Mouse (Mus musculus) ES-E14 (cell line): Measurements from ENCODE around the gene Echdc3. TPM values are rescaled to one million over a fixed set of nuclear protein-coding genes. Genes with fewer than 3 reads are reported as not detected.

Source experiments
- DNase-seq: peaks from one replicate; pipeline ENCODE4 v3.0.0-alpha.2; 2013; ENCODE audit warnings: low read depth, low spot score
- H3K27ac ChIP-seq: 2 replicates; pipeline ENCODE4 v1.5.1; 2012; ENCODE audit warnings: low read depth, mild to moderate bottlenecking, low read length, moderate library complexity, mixed read lengths; ENCODE audit not compliant: poor library complexity, insufficient read depth, severe bottlenecking
- H3K36me3 ChIP-seq: 2 replicates; pipeline ENCODE4 v1.6.1; 2012; ENCODE audit warnings: mild to moderate bottlenecking, low read length, moderate library complexity, mixed read lengths; ENCODE audit not compliant: control insufficient read depth, poor library complexity, insufficient read depth, severe bottlenecking
- H3K4me1 ChIP-seq, 2 experiments: fragments of 150-350 bp in 1 of 2; sonication (generic) in 1 of 2; 2 replicates each; pipeline ENCODE4 v1.6.1; 2012; ENCODE audit warnings: low read length in 2 of 2, mild to moderate bottlenecking in 1 of 2, mixed read lengths in 1 of 2; ENCODE audit not compliant: control insufficient read depth in 2 of 2, insufficient read depth in 2 of 2, poor library complexity in 1 of 2
- H3K4me3 ChIP-seq, 2 experiments: fragments of 150-350 bp in 1 of 2; sonication (generic) in 1 of 2; 2 replicates each; pipeline ENCODE4 v1.5.1; 2012; ENCODE audit warnings: low read length in 2 of 2, low read depth in 1 of 2, mild to moderate bottlenecking in 1 of 2, mixed read lengths in 1 of 2; ENCODE audit not compliant: insufficient read depth in 1 of 2, poor library complexity in 1 of 2, severe bottlenecking in 1 of 2
- H3K9ac ChIP-seq: 2 replicates; pipeline ENCODE4 v1.6.1; 2012; ENCODE audit warnings: low read depth, mild to moderate bottlenecking, low read length, mixed read lengths; ENCODE audit not compliant: poor library complexity, insufficient read depth, severe bottlenecking
- H3K9me3 ChIP-seq: fragments of 150-350 bp; sonication (generic); 2 replicates; pipeline ENCODE4 v1.6.1; 2012; ENCODE audit warnings: low read depth, mild to moderate bottlenecking, low read length; ENCODE audit not compliant: control insufficient read depth, insufficient read depth
- CHD2 ChIP-seq: IDR thresholded peaks from 2 replicates; pipeline ENCODE4 v1.6.1; 2014; ENCODE audit warnings: mild to moderate bottlenecking, low read depth, low read length, inconsistent platforms
- HCFC1 ChIP-seq: IDR thresholded peaks from 2 replicates; pipeline ENCODE4 v1.6.1; 2012; ENCODE audit warnings: low read length, inconsistent platforms, borderline replicate concordance; ENCODE audit not compliant: insufficient read depth
- MAFK ChIP-seq: IDR thresholded peaks from 2 replicates; pipeline ENCODE4 v1.6.1; 2014; ENCODE audit warnings: mild to moderate bottlenecking, low read depth, low read length, inconsistent platforms; ENCODE audit not compliant: insufficient read depth
- ZC3H11A ChIP-seq: IDR thresholded peaks from 2 replicates; pipeline ENCODE4 v1.6.1; 2012; ENCODE audit warnings: low read depth, mild to moderate bottlenecking, inconsistent platforms, low read length, borderline replicate concordance
- ZNF384 ChIP-seq: IDR thresholded peaks from 2 replicates; pipeline ENCODE4 v1.6.1; 2012; ENCODE audit warnings: low read depth, low read length, inconsistent platforms
- in situ Hi-C, 2 experiments: fragments of 600-800 bp; cut with MboI; formaldehyde crosslinking; loops; one replicate each; pipeline ENCODE4 v1.15.1; 2025; ENCODE audit warnings: low sequenced_read_pairs in 2 of 2, inconsistent platforms in 1 of 2; ENCODE audit not compliant: unreplicated experiment in 2 of 2
- total RNA-seq: library from RNA; depleted of rRNA; stranded (reverse); fragments of 300-350 nt; gene quantifications from 2 replicates; pipeline ENCODE4 v1.2.3, GENCODE M21; 2012

Echdc3 gene
- total RNA-seq, 1 experiment, result 2.0 TPM

DNA sequence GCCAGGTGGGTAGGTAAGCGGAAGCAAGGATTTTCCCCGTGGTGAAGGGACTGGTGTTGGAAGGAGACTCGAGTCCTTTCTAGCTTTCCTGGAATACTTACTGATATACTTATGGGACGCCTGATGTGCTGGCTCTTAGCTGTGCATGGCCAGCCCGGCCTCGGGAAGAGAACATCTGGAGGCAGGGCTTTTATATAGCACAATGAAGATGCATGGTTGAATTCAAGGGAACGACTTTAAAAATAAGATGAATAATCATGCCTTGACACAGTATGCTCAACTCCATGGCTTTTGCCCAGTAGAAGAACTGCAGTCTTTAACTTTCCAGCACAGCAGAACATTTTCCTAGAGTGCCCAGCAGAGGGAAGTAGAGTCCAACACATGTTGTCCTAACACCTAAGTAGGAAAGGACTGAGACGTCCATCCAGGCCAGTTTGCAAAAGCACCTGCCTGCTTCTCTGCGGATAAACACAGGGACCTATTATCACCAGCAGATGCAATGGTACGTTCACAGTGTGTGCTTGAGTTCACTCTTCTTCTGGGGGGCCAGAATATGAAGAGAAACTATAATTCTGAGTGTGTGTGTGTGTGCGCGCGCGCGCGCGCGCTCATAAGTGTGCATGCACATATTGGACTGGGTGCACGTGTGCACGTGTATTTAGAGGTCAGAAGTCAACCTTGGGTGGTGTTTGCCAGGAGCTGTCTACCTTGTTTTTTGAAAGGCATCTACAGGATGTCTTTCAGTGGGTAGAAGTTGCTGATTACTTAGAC is 19.8 kb downstream of the Echdc3 start:
- peak; percentile 55 for DNase-seq
- Histone ChIP-seq H3K9ac (no peak overlapping the region), H3K36me3 (no peaks in the 10 kb centered on the region), H3K27ac (no peak overlapping the region), H3K9me3 (no peaks in the 10 kb centered on the region), H3K4me1 (no peaks in the 10 kb centered on the region), H3K4me3 (no peak overlapping the region)
- in situ Hi-C loops, result no loop called here
- TF ChIP-seq HCFC1 (no peak), MAFK (no peak), ZC3H11A (peak; percentile 93; the same call in 1 of the 2 replicates), ZNF384 (no peak)

DNA sequence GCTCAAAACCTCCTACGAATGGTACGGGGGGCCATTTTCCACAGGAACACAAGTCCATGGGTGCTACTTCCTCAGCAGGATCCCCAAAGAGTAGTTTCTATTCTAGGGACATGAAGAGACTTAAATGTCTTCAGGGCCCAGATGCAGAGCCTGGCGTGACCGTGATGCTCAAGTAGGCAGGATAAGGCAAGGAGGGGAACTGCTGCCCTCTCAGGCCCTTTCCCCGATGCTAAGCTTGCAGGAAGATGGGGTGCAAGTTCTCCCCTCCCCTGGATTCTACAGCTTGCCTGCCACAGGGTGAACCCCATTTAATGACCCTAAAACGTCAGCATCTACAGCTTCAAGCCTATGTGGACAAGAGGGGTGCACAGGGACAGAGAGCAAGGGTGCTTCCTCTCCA is 22.8 kb downstream of the Echdc3 start:
- H3K36me3 ChIP-seq, result no peaks in the 10 kb centered on the region
- no peak for DNase-seq
- in situ Hi-C loops, result no loop called here
- no peaks in the 10 kb centered on the region for H3K4me1 ChIP-seq
- H3K9ac ChIP-seq, result no peak overlapping the region
- no peak overlapping the region for H3K4me3 ChIP-seq
- TF ChIP-seq HCFC1 (no peak), CHD2 (no peak), ZC3H11A (no peak), ZNF384 (no peak)
- no peak overlapping the region; the same call in 1 of the 2 replicates for H3K27ac ChIP-seq
- H3K9me3 ChIP-seq, result no peaks in the 10 kb centered on the region

DNA sequence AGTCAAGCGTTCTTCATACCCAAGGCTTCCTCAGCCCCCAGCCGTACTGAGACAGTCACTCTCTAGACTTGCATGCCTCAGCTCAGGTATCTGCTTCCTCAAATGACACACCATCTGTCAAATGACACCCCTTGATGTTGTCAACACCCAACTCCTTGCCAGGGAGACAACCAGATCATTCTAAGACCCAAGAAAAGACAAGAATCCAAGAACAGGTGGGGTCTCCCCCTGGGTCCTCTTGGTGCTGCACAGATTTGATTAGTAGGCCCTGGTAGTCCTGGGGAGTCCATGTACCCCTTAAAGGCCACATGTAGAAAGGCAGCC is 23.2 kb downstream of the Echdc3 start:
- TF ChIP-seq CHD2 (no peak), HCFC1 (no peak), MAFK (no peak)
- in situ Hi-C loops, result no loop called here
- H3K9ac ChIP-seq, result no peak overlapping the region
- no peaks in the 10 kb centered on the region for H3K4me1 ChIP-seq
- no peak for DNase-seq
- no peak overlapping the region for H3K4me3 ChIP-seq
- no peaks in the 10 kb centered on the region for H3K9me3 ChIP-seq
- no peak overlapping the region for H3K27ac ChIP-seq
- no peaks in the 10 kb centered on the region for H3K36me3 ChIP-seq

DNA sequence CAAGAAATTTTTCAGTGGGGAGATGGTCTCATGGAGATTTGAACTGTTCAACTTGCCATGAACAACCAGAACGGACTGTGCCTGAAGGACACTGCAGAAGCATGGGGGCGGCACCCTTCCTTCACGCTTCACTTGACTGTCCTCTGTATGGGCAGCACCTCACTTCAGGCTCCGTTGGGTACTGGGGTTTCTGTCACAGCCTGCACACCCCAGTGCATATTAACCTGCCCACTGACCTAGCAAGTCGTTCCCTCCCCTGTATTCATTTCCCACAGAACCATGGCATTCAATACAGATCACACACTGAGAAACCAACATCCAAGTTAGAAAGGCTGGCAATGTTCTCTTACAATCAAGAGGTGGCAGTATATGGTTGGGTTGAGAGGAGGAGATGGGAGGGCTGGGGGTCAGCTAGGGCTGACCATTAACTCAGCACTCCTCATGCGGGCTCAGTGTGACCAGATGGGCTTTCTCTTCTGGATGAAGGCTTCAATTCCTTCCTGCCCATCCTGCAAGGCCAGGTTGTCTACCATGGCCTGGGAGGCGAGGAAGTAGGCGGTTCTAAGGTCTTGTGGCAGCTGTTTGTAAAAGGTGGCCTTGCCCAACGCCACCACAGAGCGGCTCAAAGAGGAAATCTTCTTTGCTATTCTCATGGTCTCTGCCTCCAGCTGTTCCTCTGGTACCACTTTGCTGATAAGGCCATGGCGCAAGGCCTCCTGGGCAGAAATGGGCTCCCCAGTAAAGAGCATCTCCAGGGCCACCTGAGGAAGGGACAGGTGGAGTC is 23.8 kb downstream of the Echdc3 start:
- Histone ChIP-seq H3K9me3 (no peaks in the 10 kb centered on the region), H3K27ac (no peak overlapping the region), H3K9ac (no peak overlapping the region), H3K4me3 (no peak overlapping the region), H3K36me3 (no peaks in the 10 kb centered on the region), H3K4me1 (no peaks in the 10 kb centered on the region)
- no peak for DNase-seq
- in situ Hi-C loops, result no loop called here
- TF ChIP-seq MAFK (no peak), CHD2 (no peak), ZC3H11A (no peak), ZNF384 (no peak), HCFC1 (no peak)
